Mouse (Mus musculus): ENCODE results near the gene Abhd12. TPM values are rescaled to one million over a fixed set of nuclear protein-coding genes. Genes with fewer than 3 reads are reported as not detected.

Gene Abhd12
- total RNA-seq, 2 experiments from 2014 or later, result 67.0 to 72.7 TPM

- DNase-seq, result no peak
Observed at GRCm38 (mm10) chr2:150808381-150808780, 96.2 kb downstream of the Abhd12 start.

- DNase-seq, result peak in 1 of 2 experiments; percentile 38
Observed at GRCm38 (mm10) chr2:150803035-150803434, 101.5 kb downstream of the Abhd12 start.

GRCm38 (mm10) chr2:150800616-150801015 lies 103.9 kb downstream of the Abhd12 start:
- DNase-seq, result no peak

- no peak for DNase-seq
Observed at GRCm38 (mm10) chr2:150798084-150798483, 106.5 kb downstream of the Abhd12 start.

- peak in 1 of 2 experiments; percentile 31 for DNase-seq
Observed at GRCm38 (mm10) chr2:150793320-150793719, 111.2 kb downstream of the Abhd12 start.

- peak; percentile 87 for DNase-seq
Observed at GRCm38 (mm10) chr2:150788768-150789550, 115.6 kb downstream of the Abhd12 start.

- peak in 1 of 2 experiments; percentile 14 for DNase-seq
Observed at GRCm38 (mm10) chr2:150787234-150787771, 117.2 kb downstream of the Abhd12 start.

GRCm38 (mm10) chr2:150786251-150787180 lies 118.0 kb downstream of the Abhd12 start, which contains the start of gene Pygb:
TSS of gene Pygb (plus strand) at chr2:150786735.
- peak; percentile 93 to 94 for DNase-seq

- no peak for DNase-seq
Observed at GRCm38 (mm10) chr2:150782801-150783200, 121.7 kb downstream of the Abhd12 start.

Other genes with a start within 250 kb of the Abhd12 start
- gene Acss1, start 236.2 kb downstream of the Abhd12 start, total RNA-seq (2021), result 10 to 100 TPM; 23.2 to 29.1 TPM
- not detected for gene Vsx1, start 215.4 kb downstream of the Abhd12 start, total RNA-seq (2021)
- 10 to 100 TPM in 1 of 2 experiments, 1 to 10 TPM in 1; 7.2 to 11.4 TPM for gene Entpd6, start 155.7 kb downstream of the Abhd12 start, total RNA-seq (2021)
- 10 to 100 TPM; 41.5 to 42.6 TPM for gene Pygb, start 118.0 kb downstream of the Abhd12 start, total RNA-seq (2021)
- gene Gins1, start 659 bp upstream of the Abhd12 start, total RNA-seq (2021), result 1 to 10 TPM; 3.5 to 3.9 TPM
- 10 to 100 TPM; 15.4 to 24.7 TPM for gene Ninl, start 134.6 kb upstream of the Abhd12 start, total RNA-seq (2021)
- 10 to 100 TPM in 1 of 2 experiments, 1 to 10 TPM in 1; 8.7 to 11.1 TPM for gene Nanp, start 134.7 kb upstream of the Abhd12 start, total RNA-seq (2021)
- gene Gm14151, start 187.6 kb upstream of the Abhd12 start, total RNA-seq (2021), result not detected
- not detected for gene Gm14147, start 193.5 kb upstream of the Abhd12 start, total RNA-seq (2021)